Mouse (Mus musculus): ENCODE data around the gene Olfr1107. TPM values are rescaled to one million over a fixed set of nuclear protein-coding genes. Genes with fewer than 3 reads are reported as not detected.

Olfr1107 gene
- not detected for polyA plus RNA-seq (2017; shearing (Covaris generic))

- ATAC-seq: no peak
Observed at GRCm38 (mm10) chr2:87075717-87076116, at the start of gene Olfr1107. TSS of gene Olfr1107 (minus strand) at chr2:87075817.

DNA sequence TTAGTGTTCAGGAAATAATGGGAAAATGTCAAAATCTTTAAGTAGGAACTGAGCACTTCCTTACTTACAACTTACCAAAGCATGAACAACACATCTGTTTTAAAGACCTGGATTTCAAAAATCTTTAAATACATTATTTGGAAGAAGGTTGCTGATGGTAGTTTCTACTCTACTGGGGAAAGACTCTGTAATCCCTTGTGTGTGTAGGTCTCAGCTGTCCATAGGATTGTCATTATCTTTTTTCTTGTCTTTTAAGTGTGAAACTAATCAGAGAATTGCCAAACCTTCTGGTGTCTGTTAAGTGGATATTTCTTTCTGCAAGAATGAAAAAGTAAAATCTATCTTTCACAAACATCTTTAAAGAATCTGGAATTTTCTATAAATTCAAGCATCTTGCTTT is 38.9 kb upstream of the Olfr1107 start, which contains the start of gene Olfr259:
Gene Olfr259, minus strand, starts transcription at position 101 of the 400 bp plus-strand sequence.
- ATAC-seq: no peak

GRCm38 (mm10) chr2:87095908-87096307 is 20.3 kb upstream of the Olfr1107 start, which contains the start of gene Olfr1109:
TSS of gene Olfr1109 (minus strand) at chr2:87096008.
- ATAC-seq: no peak

- ATAC-seq: no peak
Observed at GRCm38 (mm10) chr2:87052173-87052572, 23.4 kb downstream of the Olfr1107 start, which contains the start of gene Olfr1106. TSS of gene Olfr1106 (minus strand) at chr2:87052273.

DNA sequence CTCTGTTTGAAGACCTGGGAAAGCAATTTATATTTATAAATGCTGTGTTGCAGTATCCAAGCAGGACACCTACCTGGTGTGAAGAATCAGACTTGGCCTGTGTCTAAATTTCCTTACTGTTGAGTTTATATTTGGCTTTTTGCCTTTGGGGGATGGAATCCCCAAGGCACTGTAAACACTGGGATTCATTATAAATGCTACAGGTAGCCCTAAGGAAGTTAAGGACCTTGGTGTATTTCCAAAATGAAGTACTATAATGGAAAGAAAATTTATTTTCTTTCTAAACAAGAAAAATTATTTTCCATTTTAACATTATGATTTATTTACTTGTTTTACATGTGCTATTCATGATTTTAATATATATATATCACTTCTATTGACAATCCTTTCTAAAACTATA is 39.2 kb downstream of the Olfr1107 start, which contains the start of gene Olfr1105:
Gene Olfr1105, minus strand, starts transcription at position 101 of the 400 bp plus-strand sequence.
- no peak for ATAC-seq

DNA sequence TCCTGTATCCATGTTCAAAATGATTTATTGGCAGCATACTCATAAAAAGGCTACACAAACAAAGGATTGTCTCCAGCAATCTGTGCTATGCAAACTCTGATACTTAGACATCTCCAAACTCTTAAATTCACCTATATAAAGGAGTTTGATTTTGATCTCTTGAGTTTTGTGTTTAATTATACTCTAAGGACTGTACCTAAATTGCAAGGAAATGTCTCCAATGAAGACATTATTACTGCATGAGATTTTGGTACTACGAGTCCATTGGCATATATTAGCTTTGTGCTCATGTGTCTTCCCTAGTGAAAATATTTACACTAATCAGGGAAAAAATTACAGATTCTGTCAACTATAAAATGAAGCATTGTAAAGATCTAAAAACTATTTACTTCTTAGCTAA is 48.6 kb downstream of the Olfr1107 start, which contains the start of gene Olfr1104:
Gene Olfr1104, minus strand, starts transcription at position 101 of the 400 bp plus-strand sequence.
- no peak for ATAC-seq

Other genes with a start within 250 kb of the Olfr1107 start
- not detected for gene Olfr1095, start 224.1 kb downstream of the Olfr1107 start, polyA plus RNA-seq (2017; shearing (Covaris generic))
- gene Gm13723, start 201.0 kb downstream of the Olfr1107 start, polyA plus RNA-seq (2017; shearing (Covaris generic)): not detected
- gene Olfr1097, start 183.6 kb downstream of the Olfr1107 start, polyA plus RNA-seq (2017; shearing (Covaris generic)): not detected
- not detected for gene Olfr1098, start 151.3 kb downstream of the Olfr1107 start, polyA plus RNA-seq (2017; shearing (Covaris generic))
- not detected for gene Olfr1099, start 115.1 kb downstream of the Olfr1107 start, polyA plus RNA-seq (2017; shearing (Covaris generic))
- not detected for gene Olfr1100, start 95.9 kb downstream of the Olfr1107 start, polyA plus RNA-seq (2017; shearing (Covaris generic))
- not detected for gene Olfr1101, start 84.6 kb downstream of the Olfr1107 start, polyA plus RNA-seq (2017; shearing (Covaris generic))
- gene Olfr1102, start 77.4 kb downstream of the Olfr1107 start, polyA plus RNA-seq (2017; shearing (Covaris generic)): not detected
- gene Olfr1104, start 48.7 kb downstream of the Olfr1107 start, polyA plus RNA-seq (2017; shearing (Covaris generic)): not detected
- not detected for gene Olfr1105, start 39.3 kb downstream of the Olfr1107 start, polyA plus RNA-seq (2017; shearing (Covaris generic))
- not detected for gene Olfr1106, start 23.5 kb downstream of the Olfr1107 start, polyA plus RNA-seq (2017; shearing (Covaris generic))
- gene Olfr1109, start 20.2 kb upstream of the Olfr1107 start, polyA plus RNA-seq (2017; shearing (Covaris generic)): under 1 TPM in 1 of 2 experiments, not detected in 1; 0.13 TPM
- not detected for gene Olfr259, start 38.8 kb upstream of the Olfr1107 start, polyA plus RNA-seq (2017; shearing (Covaris generic))
- not detected for gene Olfr1110, start 64.5 kb upstream of the Olfr1107 start, polyA plus RNA-seq (2017; shearing (Covaris generic))
- not detected for gene Olfr1111, start 76.8 kb upstream of the Olfr1107 start, polyA plus RNA-seq (2017; shearing (Covaris generic))
- gene Olfr1112, start 112.0 kb upstream of the Olfr1107 start, polyA plus RNA-seq (2017; shearing (Covaris generic)): not detected
- not detected for gene Olfr1113, start 133.2 kb upstream of the Olfr1107 start, polyA plus RNA-seq (2017; shearing (Covaris generic))
- gene Olfr1115, start 172.2 kb upstream of the Olfr1107 start, polyA plus RNA-seq (2017; shearing (Covaris generic)): not detected
- gene Olfr1116, start 191.7 kb upstream of the Olfr1107 start, polyA plus RNA-seq (2017; shearing (Covaris generic)): under 1 TPM in 1 of 2 experiments, not detected in 1; 0.13 TPM
- not detected for gene Olfr1118, start 231.8 kb upstream of the Olfr1107 start, polyA plus RNA-seq (2017; shearing (Covaris generic))